Mouse (Mus musculus) Muller cell, postnatal 12 days (primary cell): ENCODE data around the gene Tat.

Experiments
- DNase-seq: peaks from one replicate; pipeline ENCODE4 v3.0.0-alpha.2; 2015; ENCODE audit errors: inconsistent ontology term

Gene Tat

GRCm38 (mm10) chr8:109982386-109983105, 7.7 kb upstream of the Tat start:
- DNase-seq = no peak

GRCm38 (mm10) chr8:109983944-109984343, 6.3 kb upstream of the Tat start:
- peak; percentile 20 for DNase-seq

DNA sequence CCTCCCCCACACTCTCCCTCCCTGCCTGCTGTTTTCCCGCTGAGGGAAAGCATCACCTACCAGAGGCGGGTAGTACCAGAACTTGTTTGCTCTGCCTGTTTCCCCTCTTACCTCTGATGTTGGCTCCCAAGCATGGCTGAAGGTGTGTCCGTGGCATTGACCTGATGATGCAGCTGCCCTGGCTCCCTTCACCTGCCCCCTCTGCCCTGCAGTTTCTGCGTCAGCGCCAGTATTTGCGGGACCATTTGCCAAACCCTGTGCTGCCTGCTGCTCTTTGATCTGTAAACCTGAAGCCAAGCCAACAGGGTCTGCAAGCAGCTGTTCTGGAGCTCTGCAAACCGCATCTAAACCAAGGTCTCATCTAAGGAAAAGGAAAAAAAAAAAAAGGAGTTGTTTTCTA, 3.9 kb upstream of the Tat start:
- no peak for DNase-seq

DNA sequence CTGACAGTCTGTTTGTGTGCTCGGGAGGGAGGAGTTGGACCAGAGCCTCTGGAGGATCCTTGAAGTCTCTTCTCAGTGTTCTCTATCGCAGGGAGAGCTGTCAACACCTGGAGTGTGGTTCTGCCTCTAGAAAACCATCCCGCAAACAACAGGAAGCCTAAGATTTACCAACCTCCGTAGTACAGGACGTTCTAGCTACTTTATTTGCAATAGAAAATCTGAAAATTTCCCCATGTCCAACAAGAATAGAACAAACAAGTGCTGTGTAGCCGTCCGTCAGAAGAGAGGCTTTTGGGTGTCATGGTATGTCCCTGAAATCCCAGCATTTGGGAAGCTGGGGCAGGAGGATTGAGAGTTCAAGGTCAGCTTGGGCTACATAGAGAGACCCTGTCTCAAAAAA, 2.5 kb upstream of the Tat start:
- DNase-seq = no peak

DNA sequence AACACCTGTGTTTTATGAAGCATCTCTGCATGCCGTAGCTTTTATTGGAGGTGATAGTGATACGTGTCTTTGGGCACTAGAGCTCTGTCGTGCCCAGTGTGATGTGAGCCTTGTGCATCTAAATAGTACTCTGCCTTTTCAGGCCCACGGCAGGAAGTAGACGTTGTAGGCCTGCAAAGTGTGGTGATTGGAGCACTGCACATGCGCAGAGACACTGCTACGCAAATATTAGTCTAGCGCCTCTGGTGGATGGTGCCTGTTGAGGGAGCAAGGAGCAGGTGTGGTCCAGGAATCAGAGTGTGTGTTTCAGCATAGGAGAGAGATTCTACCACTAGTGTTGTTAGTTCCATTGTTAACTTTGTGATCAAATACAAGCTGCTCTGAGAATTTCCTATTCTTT, 1.1 kb upstream of the Tat start:
- no peak for DNase-seq

GRCm38 (mm10) chr8:109992166-109992565, 1.9 kb downstream of the Tat start:
- no peak for DNase-seq

DNA sequence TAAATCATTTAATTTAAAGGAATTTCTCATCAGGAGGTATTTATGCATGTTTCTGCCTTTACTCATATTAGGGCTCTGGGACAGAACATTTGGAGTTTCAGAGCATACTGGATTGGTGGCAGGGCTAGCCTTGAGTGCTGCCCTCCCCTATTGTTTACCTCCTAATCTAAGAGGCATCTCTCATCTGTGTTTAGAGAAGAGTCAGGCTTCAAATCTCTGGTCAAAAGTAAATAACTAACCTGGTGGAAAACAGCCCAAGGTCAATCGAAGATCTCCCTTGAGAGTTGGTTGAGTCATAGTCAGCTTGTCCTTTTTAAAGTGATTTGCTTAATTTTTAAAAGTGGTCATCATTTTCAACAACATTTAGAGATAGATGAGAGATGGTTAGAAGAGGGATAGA, 2.7 kb downstream of the Tat start:
- DNase-seq = no peak

GRCm38 (mm10) chr8:109997381-109997780, 7.1 kb downstream of the Tat start:
- DNase-seq = no peak

GRCm38 (mm10) chr8:109998066-109998465, 7.8 kb downstream of the Tat start:
- no peak for DNase-seq

DNA sequence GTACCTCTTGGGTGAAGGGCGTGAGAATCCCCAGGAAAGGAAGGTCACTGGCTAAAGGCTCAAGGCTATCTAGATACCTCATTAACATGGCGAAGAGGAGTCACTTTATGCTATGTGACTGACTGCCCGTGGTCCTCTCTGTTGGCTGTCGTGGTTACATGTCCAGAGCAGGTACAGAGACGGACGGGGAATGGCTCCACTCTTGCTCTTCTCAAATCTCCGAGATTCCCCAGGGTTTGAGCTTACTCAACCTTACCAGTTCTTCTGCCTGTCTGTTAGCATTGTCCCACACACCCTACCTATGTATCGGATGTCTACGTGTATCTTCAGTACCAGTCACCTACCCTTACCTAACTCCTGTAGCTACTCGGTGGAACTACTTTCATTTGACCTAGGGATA, 9.7 kb downstream of the Tat start:
- no peak for DNase-seq

DNA sequence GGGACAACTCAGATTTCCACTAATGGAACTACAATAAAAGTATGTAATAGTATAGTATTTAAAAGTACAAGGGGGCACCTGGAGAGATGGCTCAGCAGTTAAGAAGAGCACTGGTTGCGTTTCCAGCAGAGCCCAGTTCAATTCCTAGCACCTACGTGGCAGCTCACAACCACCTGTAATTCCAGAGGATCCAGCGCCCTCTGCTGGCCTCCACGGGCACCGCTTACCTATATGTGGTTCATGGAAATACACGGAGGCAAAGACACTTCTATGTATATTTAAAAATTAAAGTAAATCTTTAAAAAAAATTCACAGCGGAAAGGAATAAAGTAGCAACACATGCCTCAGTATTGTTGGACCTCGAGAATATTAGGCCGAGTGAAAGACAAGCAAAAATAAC, 12.7 kb downstream of the Tat start:
- no peak for DNase-seq

GRCm38 (mm10) chr8:110004300-110004699, 14.1 kb downstream of the Tat start:
- no peak for DNase-seq

DNA sequence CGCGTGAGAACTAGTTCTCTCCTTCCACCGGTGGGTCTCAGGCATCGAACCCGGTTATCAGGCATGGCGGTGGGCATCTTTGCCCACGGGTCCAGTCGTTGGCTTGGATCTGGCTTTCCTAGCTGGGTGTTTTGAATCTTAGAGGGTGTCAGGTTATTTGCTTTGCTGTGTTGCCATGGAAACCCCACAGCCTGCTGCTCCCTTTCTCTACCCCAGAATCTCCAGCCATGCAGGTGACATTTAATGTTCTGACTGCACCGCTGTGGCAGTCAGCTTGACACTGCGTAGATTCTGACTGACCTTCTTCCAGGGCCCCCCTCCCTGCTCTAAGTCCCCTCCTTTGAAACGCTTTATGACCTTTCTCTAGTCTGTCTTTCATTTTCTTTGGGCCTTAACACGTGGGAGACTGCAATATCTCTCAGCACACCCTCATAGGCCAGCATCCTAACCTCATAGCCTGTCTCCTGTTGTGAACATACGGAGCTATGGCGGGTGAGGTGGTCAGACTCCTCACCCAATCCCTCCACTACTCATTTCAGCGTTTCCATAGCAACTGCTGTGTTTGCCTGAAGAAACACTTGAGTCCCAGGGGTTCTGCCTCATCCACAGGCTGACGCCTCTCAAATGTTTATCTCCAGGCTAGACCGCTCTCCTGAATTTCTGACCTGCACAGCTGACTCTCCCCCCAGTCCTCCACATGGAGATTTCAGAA, 16.2 kb downstream of the Tat start:
- no peak for DNase-seq

GRCm38 (mm10) chr8:110008228-110008994, 18.2 kb downstream of the Tat start:
- no peak for DNase-seq

DNA sequence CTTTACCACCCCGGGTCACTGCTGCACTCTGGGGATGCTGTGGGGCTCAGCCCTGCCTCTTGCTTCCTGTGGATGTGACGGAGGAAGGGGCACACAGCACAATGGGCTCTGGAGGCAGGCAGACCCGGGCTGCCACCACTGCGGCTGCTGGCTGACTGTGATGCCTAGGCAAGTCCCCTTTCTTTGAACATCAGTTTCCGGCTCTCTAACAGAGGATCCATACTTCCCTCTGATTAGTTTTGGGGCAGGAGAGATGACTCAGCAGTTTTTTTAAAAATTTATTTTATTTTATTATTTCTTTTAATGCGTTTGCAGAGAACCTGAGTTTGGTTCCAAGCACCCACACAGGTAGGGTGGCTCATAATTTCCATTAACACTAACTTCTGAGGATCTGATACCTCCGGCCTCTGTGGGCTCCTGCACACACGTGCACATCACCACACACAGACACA, 18.8 kb downstream of the Tat start:
- no peak for DNase-seq

DNA sequence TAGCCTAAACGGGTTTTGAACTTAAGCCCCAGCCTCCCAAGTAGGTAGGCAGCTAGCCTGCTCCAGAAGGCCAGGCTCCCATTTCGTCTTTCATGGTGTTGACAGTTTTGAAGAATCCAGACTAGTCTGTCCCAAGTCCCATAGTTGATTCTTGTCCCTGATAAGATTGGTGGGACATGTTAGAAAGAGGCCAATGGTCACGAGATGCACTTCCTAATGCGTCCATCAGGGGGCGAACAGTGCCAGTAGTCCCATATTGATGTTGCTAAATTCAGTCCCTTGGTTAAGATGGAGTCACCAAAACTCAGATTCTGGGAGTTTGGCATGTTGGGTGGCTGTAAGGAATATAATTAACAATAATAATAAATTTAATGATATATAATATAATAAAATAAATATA, 20.6 kb downstream of the Tat start:
- DNase-seq = peak; percentile 10

- no peak for DNase-seq
Measured at GRCm38 (mm10) chr8:110022081-110022480, 31.8 kb downstream of the Tat start.

DNA sequence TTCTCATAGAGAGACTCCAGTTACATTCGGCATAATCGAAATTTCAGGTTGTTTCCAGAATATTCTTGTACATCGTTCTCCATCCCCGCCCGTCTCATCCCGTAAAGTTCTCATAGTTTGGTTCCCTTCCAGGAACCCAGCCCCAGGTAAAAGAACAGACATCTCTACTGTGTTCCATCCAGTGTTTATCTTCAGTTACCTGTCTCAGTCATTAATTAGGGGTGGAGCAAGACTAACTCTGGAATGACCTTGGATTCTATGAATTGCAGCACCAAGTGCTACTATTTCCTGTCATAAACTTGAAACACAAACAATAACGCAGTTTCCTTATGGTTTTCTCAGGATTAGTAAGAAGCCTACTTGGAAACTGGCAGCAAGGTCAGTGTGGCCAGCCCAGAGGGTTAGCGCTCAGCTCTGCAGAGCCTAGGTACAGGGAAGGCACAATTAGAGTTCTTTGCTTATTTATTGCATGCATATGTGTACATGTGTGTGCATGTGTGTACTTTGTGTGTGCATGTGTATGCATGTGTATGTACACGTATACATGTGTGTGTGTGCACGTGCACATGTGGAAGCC, 32.6 kb downstream of the Tat start:
- DNase-seq = no peak

DNA sequence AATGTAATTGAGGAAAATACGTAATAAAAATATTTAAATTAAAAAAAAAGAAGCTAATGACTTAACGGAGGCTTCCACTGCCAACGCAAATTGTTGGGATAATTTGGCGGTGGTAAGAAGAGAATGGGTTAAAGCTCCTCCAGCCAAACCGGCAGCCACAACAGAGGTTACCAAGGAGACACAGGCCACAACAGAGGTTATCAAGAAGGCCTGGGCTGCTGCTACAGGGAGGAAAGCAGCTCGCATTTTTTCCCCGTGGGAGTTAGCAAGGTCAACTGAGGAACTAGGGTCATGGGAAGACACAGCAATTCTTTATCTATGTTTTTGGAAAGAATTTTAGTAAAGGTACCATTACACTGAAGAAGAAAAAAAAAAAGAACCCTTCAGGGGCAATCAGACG, 43.5 kb downstream of the Tat start:
- peak; percentile 37 for DNase-seq

GRCm38 (mm10) chr8:110034331-110034730, 44.1 kb downstream of the Tat start:
- no peak for DNase-seq

GRCm38 (mm10) chr8:110036156-110036555, 45.9 kb downstream of the Tat start:
- DNase-seq = no peak

DNA sequence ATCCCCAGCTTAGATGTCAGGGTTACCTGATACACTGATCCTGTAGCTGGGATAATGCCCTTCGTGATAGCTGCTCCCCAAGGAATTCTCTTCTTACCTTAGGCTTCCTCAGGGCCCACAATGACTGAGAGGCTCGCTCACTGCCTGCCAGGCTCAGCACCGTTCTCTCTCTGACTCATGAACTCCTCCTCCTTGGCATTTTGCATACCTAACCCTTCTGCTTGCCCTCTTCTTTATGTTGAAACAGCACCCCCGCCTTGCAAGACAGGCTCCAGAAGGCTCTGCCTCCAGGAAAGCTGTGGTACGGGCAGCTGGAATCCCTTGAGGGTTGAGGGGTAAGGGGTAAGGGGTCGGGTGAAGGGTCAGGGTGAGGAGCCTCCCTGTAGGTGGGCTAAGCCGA, 49.0 kb downstream of the Tat start:
- no peak for DNase-seq
